Mouse (Mus musculus) neural tube, embryonic 12.5 days (tissue): ENCODE data around the gene Capn11. TPM values are rescaled to one million over a fixed set of nuclear protein-coding genes. Genes with fewer than 3 reads are reported as not detected.
A peak's percentile ranks its signal among the peaks of the same experiment; 100 is the strongest.

Experiments
- ATAC-seq: fragments of 200-750 bp; cut with Nextera tagmentation; 2 replicates; pipeline ENCODE4 v1.8.0; 2017; ENCODE audit warnings: low read depth, mild to moderate bottlenecking, moderate TSS enrichment, moderate library complexity; ENCODE audit not compliant: low FRiP score
- H3K27ac ChIP-seq: fragments of 300-500 bp; sonication (generic); 2 replicates; pipeline ENCODE4 v1.5.1; 2016
- H3K27me3 ChIP-seq: fragments of 300-500 bp; sonication (generic); replicated peaks from 2 replicates; pipeline ENCODE4 v1.6.1; 2016; ENCODE audit warnings: mild to moderate bottlenecking
- H3K36me3 ChIP-seq: fragments of 300-500 bp; sonication (generic); 2 replicates; pipeline ENCODE4 v1.6.1; 2016; ENCODE audit warnings: mild to moderate bottlenecking
- H3K4me1 ChIP-seq: fragments of 300-500 bp; sonication (generic); 2 replicates; pipeline ENCODE4 v1.6.1; 2016
- H3K4me2 ChIP-seq: fragments of 300-500 bp; sonication (generic); replicated peaks from 2 replicates; pipeline ENCODE4 v1.6.1; 2016; ENCODE audit warnings: mild to moderate bottlenecking
- H3K4me3 ChIP-seq: fragments of 300-500 bp; sonication (generic); 2 replicates; pipeline ENCODE4 v1.5.1; 2016
- H3K9ac ChIP-seq: fragments of 300-500 bp; sonication (generic); 2 replicates; pipeline ENCODE4 v1.6.1; 2016; ENCODE audit warnings: mild to moderate bottlenecking
- H3K9me3 ChIP-seq: fragments of 300-500 bp; sonication (generic); 2 replicates; pipeline ENCODE4 v1.6.1; 2016; ENCODE audit warnings: mild to moderate bottlenecking
- WGBS: fragments of 180-500 bp; shearing (Covaris S2); methylation state at CpG from one replicate; pipeline ENCODE4 v1.1.7; 2016; 5-methylcytosine and 5-hydroxymethylcytosine counted together
- polyA plus RNA-seq: library from polyadenylated mRNA; unstranded; fragments of >200 nt; fragmentation: Nextera tagmentation; extraction: Ambion mirVana; gene quantifications from 2 replicates; pipeline ENCODE4 v1.2.1, GENCODE M21; 2016

The Capn11 gene
- polyA plus RNA-seq, 1 experiment from 2014 or later = 1.1 TPM

GRCm38 (mm10) chr17:45600267-45600666 is 58.9 kb downstream of the Capn11 start:
- Histone ChIP-seq H3K4me1 (peaks cover 34% of the 10 kb centered on the region), H3K4me3 (no peak overlapping the region), H3K27ac (no peak overlapping the region), H3K36me3 (no peaks in the 10 kb centered on the region), H3K4me2 (no peak overlapping the region), H3K9ac (no peak overlapping the region), H3K27me3 (peaks cover 38% of the 10 kb centered on the region), H3K9me3 (no peaks in the 10 kb centered on the region)
- 64% methylated on average over 8 of the region's 8 CpGs for WGBS
- ATAC-seq = no peak

DNA sequence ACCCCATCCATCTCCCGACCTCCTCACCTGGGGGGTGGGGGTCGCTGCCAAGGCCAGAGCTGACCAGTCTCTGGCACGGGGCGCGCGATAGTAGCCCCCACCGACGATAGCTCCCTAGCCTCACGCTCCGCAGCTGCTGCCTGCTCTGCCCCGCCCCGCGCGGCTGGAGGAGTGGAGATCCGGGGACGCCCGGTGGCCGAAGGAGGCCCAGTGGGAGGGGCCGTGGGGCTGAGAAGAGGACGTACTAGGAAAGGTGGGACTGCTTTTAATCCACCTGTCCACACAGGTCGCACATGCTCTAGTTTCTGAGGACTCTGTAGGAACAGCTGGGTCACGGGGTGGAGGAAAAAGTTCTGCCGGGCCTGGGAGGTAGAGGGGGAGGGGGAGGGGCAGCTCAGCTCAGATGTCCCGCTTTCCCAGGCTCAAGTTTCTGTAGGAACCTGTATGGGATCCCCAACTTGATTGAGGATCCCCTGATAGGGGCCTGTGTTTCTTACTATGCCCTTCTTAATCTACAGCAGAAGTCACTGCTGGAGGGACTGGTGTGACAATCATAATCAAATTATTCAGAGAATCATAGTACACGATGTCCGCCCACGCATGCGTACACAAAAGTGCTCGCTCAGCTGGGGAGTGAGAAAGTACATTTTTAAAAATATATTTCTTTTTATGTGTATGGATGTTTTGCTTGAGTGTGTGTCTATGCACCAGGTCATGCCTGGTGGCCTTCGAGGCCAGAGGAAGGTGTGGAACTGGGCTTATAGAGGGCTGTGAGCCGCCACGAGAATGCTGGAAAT is 59.5 kb downstream of the Capn11 start, which contains the start of gene Slc29a1:
Gene Slc29a1, minus strand, starts transcription at position 161 of the 797 bp plus-strand sequence.
- WGBS = 18% methylated on average over 32 of the region's 32 CpGs
- no peaks in the 10 kb centered on the region for H3K9me3 ChIP-seq
- H3K27me3 ChIP-seq = peaks cover 41% of the 10 kb centered on the region
- H3K4me1 ChIP-seq = peaks cover 41% of the 10 kb centered on the region
- H3K4me2 ChIP-seq = peak within 1 kb of the TSS; percentile 74
- peak within 1 kb of the TSS; percentile 52 for H3K9ac ChIP-seq
- peak within 1 kb of the TSS; percentile 28 for H3K4me3 ChIP-seq
- no peaks in the 10 kb centered on the region for H3K36me3 ChIP-seq
- ATAC-seq = no peak
- no peak within 1 kb of the TSS for H3K27ac ChIP-seq

- H3K4me3 ChIP-seq = no peak overlapping the region
- no peak overlapping the region for H3K9ac ChIP-seq
- H3K36me3 ChIP-seq = no peaks in the 10 kb centered on the region
- ATAC-seq = no peak
- no peaks in the 10 kb centered on the region for H3K9me3 ChIP-seq
- H3K4me1 ChIP-seq = peaks cover 48% of the 10 kb centered on the region
- H3K27ac ChIP-seq = no peak overlapping the region
- H3K27me3 ChIP-seq = peaks cover 46% of the 10 kb centered on the region
- peak overlapping the region; percentile 74; the same call in 1 of the 2 replicates for H3K4me2 ChIP-seq
- 61% methylated on average over 3 of the region's 3 CpGs for WGBS
These were observed 60.2 kb downstream of the Capn11 start for GRCm38 (mm10) chr17:45598891-45599290.

DNA sequence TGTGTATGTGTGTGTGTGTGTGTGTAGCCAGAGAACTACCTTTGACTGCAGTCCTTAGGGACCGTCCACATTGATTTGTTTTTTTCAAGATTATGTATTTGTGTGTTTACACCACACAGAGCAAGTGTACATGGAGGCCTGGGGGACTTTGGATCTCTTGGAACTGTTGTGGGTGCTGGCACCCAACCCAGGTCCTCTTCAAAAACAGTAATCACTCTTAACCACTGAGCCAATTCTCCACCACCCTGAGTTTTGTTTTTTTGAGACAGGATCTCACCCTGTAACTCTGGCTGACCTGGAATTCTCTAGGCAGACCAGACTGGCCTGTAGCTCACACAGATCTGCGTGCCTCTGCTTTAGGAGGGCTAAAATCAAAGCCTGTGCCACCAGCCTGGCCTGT is 60.7 kb downstream of the Capn11 start:
- peaks cover 48% of the 10 kb centered on the region for H3K27me3 ChIP-seq
- no peak overlapping the region for H3K27ac ChIP-seq
- peaks cover 53% of the 10 kb centered on the region for H3K4me1 ChIP-seq
- no peaks in the 10 kb centered on the region for H3K9me3 ChIP-seq
- H3K9ac ChIP-seq = no peak overlapping the region
- H3K4me2 ChIP-seq = no peak overlapping the region
- ATAC-seq = no peak
- H3K4me3 ChIP-seq = no peak overlapping the region
- 83% methylated on average over 2 of the region's 2 CpGs for WGBS
- no peaks in the 10 kb centered on the region for H3K36me3 ChIP-seq

DNA sequence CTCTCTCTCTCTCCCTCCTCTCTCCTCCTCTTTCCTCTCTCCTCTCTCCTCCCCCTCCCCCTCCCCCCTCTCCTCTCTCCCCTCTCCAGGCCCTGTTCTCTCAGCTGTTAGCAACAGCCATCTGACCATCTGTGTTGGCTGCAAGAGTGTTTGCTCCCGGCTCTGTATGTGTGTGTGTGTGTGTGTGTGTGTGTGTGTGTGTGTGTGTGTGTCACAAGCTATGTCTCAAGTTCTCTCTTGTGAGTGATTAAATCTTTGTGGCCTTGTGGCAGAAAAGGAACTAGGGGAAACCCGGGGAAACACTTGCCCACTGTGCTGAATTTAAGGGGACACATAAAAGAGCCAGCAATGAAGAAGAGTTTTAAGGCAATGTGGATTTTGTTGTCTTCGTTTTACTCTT is 61.3 kb downstream of the Capn11 start:
- Histone ChIP-seq H3K27ac (no peak overlapping the region), H3K9me3 (no peaks in the 10 kb centered on the region), H3K4me3 (no peak overlapping the region), H3K4me2 (no peak overlapping the region), H3K36me3 (no peaks in the 10 kb centered on the region), H3K9ac (no peak overlapping the region), H3K27me3 (peaks cover 47% of the 10 kb centered on the region), H3K4me1 (peaks cover 55% of the 10 kb centered on the region)
- 34% methylated on average over 3 of the region's 3 CpGs for WGBS
- no peak for ATAC-seq

DNA sequence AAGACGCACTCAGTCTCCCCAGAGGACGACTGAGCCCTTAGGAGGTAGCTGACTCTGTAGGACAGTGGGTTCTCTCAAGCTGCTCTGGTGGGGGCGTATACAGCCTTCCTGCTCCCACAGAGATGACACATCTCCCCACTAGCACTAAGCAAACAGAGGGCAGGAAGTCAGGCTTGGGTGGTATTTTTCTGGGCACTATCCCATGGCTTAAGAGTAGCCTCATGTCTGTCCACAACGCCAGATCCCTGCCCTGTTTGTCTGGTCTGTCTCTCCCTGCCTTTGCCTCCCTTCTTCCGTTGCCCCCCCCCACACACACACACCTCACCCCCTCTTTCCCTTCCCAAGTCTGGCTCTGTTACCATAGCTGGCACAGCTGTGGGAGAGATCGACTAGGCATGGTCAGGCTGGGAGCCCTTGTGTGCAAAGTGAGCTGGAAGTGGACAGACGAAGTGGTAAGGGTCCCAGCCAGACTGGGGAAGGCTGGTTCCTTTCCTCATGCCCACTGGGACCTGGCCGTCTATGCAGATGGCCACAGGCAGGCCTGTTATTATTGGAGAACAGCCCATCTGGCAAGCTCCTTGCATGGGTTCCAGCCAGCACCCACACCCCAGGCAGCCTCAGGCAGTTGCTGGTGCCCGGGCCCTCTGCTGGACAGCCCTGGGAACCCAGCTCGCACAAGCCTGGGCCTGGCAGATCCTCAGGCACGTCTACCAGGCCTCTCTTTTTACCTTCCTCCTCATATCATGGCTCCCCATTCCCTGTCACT is 62.3 kb downstream of the Capn11 start:
- Histone ChIP-seq H3K27me3 (peaks cover 41% of the 10 kb centered on the region), H3K9ac (no peak overlapping the region), H3K4me3 (no peak overlapping the region), H3K36me3 (no peaks in the 10 kb centered on the region), H3K27ac (peak overlapping the region; percentile 5; the same call in 1 of the 2 replicates), H3K4me1 (peaks cover 60% of the 10 kb centered on the region), H3K4me2 (peak overlapping the region; percentile 93; the same call in 1 of the 2 replicates), H3K9me3 (no peaks in the 10 kb centered on the region)
- WGBS = 27% methylated on average over 11 of the region's 11 CpGs
- ATAC-seq = 0 out of 2 replicates have a peak, but pooled peaks have one; percentile 25

DNA sequence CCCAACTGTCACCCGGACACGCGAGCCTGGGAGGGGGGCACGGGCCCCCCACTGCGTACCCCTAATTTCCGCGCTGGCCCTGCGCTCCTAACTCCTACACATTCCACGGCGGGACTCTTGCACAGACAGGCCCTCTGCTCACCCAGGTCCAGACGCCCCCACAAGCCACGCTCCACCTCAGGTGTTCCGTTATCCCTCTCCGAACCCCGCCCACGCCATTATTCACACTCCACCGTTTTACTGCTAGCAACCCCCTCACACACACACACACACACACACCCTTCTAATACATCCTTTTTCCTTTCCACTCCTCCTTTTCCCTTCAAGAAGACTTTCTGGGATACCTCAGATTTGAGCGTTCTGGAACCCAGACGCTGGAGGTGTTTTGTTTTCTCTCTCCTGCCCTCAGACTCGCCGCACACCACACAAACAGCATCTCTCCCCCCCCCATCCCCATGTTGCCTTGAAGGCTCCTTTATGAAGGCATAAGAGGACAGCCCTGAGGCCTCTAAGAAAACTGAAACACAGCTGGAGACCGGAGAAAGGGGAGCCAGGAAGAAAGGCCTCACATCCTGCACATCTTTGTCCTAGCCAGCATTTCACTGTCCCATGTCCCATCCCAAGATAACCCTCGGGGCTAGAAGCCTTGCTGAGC is 63.3 kb downstream of the Capn11 start:
- Histone ChIP-seq H3K36me3 (no peaks in the 10 kb centered on the region), H3K9ac (peak overlapping the region; percentile 56), H3K4me2 (peak overlapping the region; percentile 93), H3K9me3 (no peaks in the 10 kb centered on the region), H3K27me3 (peaks cover 32% of the 10 kb centered on the region), H3K4me1 (peaks cover 58% of the 10 kb centered on the region), H3K27ac (no peak overlapping the region), H3K4me3 (peak overlapping the region; percentile 45)
- 4% methylated on average over 23 of the region's 23 CpGs for WGBS
- peak; percentile 19 for ATAC-seq

DNA sequence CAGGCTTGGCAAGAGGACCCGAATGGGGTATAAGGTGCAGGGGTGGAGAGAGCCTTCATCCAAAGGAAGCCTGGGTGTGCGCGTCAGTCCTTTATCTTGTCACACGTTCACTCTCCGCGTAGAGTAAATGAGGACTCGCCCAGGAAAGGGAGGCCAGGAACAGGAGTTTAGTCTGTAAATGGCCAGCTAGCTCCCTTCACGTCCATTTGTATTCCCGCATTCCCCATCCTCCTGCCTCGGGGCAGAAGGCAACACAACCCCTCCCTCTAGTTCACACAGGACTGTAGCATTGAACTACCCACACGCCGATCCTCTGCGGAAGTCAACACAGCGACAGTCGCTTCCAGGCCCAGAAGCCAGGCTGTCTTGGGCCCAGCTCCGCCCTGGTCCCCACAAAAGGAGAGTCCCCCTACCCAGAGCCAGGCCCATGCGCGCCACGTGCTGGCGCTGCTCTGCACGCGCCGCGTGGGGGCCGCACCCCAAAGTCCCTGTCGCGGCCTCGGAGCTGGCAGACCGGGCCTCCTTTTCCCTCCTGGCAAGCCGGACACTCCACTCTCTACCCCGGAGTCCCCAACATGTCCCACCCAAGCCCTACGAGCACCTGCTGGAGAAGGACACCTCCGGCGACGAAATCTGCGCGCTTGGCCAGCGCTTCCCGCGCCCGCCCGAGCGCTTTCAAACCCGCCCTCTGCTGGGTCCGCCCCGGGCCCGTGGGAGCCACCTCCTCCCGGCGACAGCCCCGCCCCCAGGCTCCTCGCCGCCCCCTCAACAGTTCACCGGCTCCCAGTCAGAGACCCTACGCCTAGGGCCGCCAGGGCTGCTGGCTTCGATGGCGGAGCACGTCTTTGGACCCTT is 64.0 kb downstream of the Capn11 start:
- ATAC-seq = peak; percentile 73
- Histone ChIP-seq H3K4me3 (peak overlapping the region; percentile 45), H3K36me3 (no peaks in the 10 kb centered on the region), H3K27ac (no peak overlapping the region), H3K9me3 (no peaks in the 10 kb centered on the region), H3K9ac (peak overlapping the region; percentile 56), H3K27me3 (peaks cover 24% of the 10 kb centered on the region), H3K4me1 (peaks cover 58% of the 10 kb centered on the region), H3K4me2 (peak overlapping the region; percentile 93)
- WGBS = 1% methylated on average over 58 of the region's 58 CpGs

DNA sequence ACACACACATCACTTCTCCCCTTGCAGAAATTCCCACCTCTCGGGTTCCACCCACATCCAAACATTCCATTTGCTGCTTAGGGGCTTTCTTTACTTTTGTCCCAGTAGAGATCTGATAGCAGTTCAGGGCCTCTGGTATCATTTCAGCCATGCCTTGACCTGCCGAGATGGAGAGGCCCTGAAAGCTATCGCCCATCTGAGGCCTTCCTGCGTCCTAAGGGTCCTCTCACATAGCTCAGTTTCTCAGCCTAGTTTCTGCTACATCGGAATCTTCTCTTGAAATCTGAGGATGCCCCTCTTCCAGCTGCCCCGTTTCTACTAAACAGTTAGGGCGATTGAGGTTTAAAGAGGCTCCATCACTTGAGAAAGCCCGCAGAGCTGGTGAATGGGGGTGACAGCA is 64.9 kb downstream of the Capn11 start:
- Histone ChIP-seq H3K4me3 (no peak overlapping the region), H3K27ac (no peak overlapping the region), H3K36me3 (no peaks in the 10 kb centered on the region), H3K9ac (no peak overlapping the region), H3K4me2 (peak overlapping the region; percentile 93), H3K9me3 (no peaks in the 10 kb centered on the region), H3K4me1 (peaks cover 52% of the 10 kb centered on the region), H3K27me3 (peaks cover 22% of the 10 kb centered on the region)
- WGBS = 50% methylated on average over 8 of the region's 8 CpGs
- no peak for ATAC-seq

- no peaks in the 10 kb centered on the region for H3K9me3 ChIP-seq
- peaks cover 51% of the 10 kb centered on the region for H3K4me1 ChIP-seq
- peaks cover 22% of the 10 kb centered on the region for H3K27me3 ChIP-seq
- H3K36me3 ChIP-seq = no peaks in the 10 kb centered on the region
- 30% methylated on average over 8 of the region's 8 CpGs for WGBS
- H3K27ac ChIP-seq = no peak overlapping the region
- H3K4me3 ChIP-seq = no peak overlapping the region
- H3K9ac ChIP-seq = 0 out of 2 replicates have a peak overlapping the region, but pooled peaks have one; percentile 17
- H3K4me2 ChIP-seq = peak overlapping the region; percentile 93
- ATAC-seq = no peak
These were observed 65.6 kb downstream of the Capn11 start for GRCm38 (mm10) chr17:45593479-45593878.

DNA sequence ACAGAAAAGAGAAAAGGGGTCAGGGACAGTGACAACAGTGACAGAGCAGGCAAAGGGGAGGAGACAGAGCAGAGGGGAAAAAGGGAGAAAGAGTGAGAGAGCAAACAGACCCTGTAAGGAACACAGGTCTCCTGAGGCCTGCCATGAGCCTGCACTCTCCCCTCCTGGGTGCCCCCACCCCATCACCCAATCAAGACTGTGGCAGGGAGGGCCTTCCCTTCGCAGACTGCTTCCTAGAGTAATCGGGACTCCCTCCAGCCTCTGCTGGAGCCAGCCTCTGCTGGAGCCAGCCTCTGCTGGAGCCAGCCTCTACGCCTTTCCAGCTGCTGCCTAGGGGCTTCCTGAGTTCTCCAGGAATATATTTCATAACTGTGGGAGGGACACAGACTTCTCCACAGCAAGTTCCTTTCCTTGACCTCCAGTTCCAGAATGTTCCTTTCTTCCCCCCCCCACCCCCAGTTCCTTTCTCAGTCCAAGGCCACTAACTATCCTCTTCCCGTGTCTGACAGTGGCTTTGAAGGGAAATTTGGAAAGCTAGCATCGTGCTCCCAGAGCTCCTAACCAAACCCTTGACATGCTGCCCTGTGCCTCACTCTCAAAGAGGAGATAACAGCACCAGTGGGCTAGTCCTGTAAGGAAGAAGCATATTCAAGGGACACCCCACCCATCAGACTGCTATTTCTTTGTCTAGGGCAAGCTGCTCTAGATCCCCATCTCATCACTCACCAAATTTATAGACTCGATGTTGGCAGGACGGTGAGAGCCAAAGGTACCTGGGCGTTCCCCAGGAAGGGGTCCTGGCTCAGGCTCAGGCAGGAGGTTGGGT is 66.3 kb downstream of the Capn11 start:
- 61% methylated on average over 8 of the region's 8 CpGs for WGBS
- Histone ChIP-seq H3K4me1 (peaks cover 51% of the 10 kb centered on the region), H3K4me2 (peak overlapping the region; percentile 93), H3K9me3 (no peaks in the 10 kb centered on the region), H3K4me3 (no peak overlapping the region), H3K27me3 (peaks cover 22% of the 10 kb centered on the region), H3K27ac (no peak overlapping the region), H3K36me3 (no peaks in the 10 kb centered on the region), H3K9ac (0 out of 2 replicates have a peak overlapping the region, but pooled peaks have one; percentile 29)
- ATAC-seq = no peak
